Mouse (Mus musculus): ENCODE results near the gene Wfdc1.

- TF ChIP-seq CTCF (IDR thresholded peaks at IDR 0.05; ENCODE audit: low read depth, low read length) (no peak), TAL1 (conservative IDR thresholded peaks at IDR 0.05; ENCODE audit: low read depth, low read length) (no peak), GATA1 (IDR thresholded peaks at IDR 0.05; ENCODE audit: borderline replicate concordance, low read length) (no peak), POLR2AphosphoS5 (IDR thresholded peaks at IDR 0.05; ENCODE audit: insufficient replicate concordance, low read depth, low read length) (no peak), GATA2 (IDR thresholded peaks at IDR 0.05; ENCODE audit: borderline replicate concordance, low read depth, low read length) (no peak)
Measured at GRCm38 (mm10) chr8:119632909-119633308, 33.3 kb upstream of the Wfdc1 start.

Measured in G1E (cell line).